Mouse (Mus musculus) regulatory T cell (primary cell): ENCODE measurements at regions not wholly inside any gene's neighbourhood (a gene's known extent, or its start where the extent isn't known, plus 50 kb on each side); places are given as distances from the start of the nearest gene placed in this dataset.
"Not testable (repeated sequence)": the region's sequence is repeated elsewhere in the genome, so short reads cannot be mapped to it uniquely, and the experiment has no call there.

Source experiments
- in situ Hi-C: fragments of 300-600 bp; cut with MboI, MseI; formaldehyde crosslinking; loops from one replicate; pipeline ENCODE4 v1.15.1; 2025; ENCODE audit warnings: high pct_unique_total_duplicates

DNA sequence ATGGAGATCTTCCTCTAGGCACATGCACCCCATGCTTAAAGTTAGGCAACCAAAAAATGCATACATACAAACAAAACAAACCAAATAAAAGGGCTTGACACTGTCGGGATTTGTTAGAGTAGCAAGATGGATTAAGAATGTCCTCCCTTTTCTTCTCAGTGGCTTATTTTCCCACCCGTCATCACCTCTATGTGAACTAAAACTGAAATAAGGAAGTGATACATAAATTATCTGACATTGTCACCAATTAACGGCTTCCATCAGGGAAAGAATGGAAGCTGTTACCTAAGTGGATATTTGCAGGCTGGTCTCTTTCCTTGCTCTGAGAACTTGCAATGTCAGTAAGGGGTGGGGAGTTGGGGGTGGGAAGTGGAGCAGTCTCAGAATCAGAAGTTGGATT, 541.5 kb downstream of the Diaph3 start:
- in situ Hi-C loops, result no loop called here

DNA sequence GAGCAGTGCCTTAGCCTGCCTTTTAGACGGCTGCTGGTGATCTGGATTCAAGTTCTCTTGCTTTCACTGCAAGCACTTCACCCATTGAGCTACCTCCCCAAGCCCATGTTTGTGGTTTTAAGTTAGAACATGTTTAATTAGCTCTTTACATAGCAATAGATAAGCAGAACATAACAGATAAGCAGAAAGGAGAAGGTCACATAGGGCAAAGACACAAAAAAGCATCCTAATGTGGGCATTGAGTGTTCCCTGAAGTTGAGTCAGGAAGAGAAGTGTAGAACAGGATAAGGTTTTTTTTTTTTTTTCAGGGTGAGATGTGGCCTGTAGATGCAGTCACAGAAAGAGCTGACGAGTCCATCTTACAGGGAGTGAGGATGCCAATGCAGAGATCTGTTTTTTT, 552.5 kb downstream of the Diaph3 start:
- in situ Hi-C loops, result no loop called here

DNA sequence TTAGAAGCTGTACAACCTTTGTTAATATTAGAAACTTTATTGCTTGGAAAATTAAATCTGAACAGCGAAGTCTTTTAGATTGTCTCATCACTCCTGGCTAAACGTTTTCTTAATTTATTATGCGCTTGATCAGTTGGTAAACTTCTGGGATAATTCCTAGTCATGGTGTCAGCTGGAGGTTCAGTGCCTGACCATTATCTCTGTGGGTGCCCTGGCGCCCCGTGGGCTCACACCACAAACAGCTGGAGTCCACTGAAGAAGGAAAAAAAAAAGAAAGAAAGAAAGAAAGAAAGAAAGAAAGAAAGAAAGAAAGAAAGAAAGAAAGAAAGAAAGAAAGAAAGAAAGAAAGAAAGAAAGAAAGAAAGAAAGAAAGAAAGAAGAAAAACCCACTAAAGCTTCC, 555.1 kb downstream of the Diaph3 start:
- in situ Hi-C loops, result not testable (repeated sequence)

DNA sequence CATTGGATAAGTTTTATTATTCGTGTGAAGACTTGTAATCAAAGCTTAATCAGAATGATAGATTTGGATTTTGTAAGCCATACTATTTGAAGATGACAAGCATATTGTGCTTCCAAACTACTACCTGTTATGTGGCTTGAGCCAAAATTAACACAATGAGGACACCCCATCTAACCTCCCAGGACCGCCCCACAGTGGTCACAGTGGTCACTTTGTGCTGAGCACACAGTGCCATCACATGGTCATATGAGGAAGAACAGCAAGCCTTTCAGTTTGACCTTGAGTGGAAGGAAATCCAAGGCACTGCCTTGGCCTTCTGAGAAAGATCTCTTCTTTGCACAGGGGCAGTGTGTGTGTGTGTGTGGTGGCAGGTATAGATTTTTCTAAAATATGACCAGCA, 578.3 kb downstream of the Diaph3 start:
- in situ Hi-C loops, result no loop called here

DNA sequence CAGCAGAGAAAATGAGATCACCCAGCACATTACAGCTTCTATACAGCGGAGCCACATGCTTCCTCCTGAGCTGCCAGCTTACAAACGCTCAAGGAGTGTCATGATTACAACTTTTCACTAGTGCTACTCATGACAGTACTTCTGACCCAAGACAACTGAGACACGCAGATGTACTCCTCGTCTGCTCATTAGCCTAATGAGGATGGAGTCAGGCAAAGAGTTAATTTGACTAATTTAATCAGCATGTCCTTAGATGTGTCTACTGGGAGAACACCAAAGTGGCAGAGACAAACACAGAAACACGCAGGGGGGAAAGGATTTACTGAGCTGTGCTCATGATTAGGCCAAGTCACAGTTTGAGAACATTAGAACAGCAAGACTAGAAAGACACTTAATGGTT, 603.0 kb downstream of the Diaph3 start:
- in situ Hi-C loops, result no loop called here

DNA sequence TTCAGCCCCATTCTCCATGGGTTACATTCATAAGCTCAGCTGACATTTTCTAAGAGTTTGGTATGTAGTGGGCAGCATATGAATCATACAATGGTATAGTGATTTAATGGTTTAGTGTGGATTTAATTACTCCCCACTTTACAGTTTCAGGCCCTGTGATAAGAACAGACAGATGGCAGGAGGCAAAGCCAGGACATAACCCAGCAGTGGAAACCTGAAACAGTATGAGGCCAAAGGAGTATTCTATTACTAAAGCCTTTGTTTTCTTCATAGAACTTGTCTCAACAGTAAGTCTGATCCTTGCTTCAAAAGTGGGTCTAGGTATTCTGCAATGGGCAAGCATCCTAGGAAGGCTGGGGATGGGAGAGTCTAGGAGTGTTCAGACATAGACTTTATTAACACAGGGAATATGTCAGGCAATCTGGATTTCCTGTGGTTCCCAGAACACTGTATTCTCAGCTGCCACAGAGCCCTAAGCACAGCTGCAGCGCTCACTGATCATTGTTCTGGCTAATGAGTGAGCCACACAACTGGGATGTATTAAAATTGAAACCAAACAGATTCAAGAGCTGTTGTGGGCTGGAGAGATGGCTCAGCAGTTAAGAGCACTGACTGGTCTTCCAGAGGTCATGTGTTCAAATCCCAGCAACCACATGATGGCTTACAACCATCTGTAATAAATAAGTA, 604.6 kb downstream of the Diaph3 start:
- in situ Hi-C loops, result no loop called here

DNA sequence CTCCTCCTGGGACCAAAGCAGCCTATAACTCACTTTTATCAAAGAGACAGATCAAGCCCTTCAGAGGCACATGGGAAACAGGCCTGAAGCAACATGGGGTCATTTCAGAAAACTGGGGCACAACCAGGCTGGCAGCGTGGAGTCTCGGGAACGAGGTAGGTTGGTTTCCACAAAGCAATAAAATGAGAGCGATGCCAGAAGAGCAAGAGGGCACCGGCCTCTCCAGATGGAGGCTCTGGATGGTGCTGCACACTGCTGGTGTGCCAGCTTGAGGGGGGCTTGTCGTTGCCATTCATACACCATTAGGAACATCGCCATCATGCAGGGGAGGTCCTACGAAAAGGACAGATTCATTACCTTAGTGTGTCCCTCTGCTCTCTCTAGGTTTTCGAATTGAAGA, 630.6 kb downstream of the Diaph3 start:
- in situ Hi-C loops, result no loop called here

DNA sequence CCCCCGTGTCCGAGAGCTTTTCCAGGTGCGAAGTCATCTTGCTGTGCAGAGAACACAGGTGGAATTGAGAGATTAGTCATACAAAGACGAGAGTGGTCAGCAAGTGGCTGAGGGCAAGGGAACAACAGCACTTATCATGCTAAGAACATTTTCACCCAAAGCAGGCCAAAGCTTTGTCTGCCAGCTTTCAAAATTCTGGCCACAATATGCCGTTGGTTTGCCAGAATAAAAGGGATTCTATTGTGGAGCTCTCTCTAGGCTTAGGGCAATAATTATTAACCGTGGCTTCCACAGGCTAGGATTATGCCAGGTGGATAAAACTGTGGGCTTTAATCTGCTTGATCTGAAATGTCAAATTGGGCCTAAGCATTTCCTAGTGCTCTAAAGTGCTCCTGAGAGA, 631.3 kb downstream of the Diaph3 start:
- in situ Hi-C loops, result no loop called here

DNA sequence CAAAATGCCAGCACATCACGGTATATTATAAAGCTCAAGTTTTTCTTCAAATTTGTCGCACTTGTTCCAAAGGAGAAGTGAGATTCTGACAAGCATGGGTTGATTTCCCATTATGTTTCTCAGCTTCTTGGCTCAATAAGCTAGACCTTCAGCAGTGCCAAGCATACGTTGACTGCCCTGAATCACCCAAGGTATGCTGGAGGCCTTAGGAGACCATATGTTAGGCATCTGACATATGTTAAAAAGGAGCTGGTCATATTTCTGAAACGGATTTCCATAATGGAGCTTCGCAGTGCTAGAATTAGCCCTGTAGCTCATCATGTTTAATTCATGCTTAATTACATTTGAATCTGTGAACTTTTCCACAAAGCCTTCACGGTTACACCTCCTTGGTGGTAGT, 634.7 kb downstream of the Diaph3 start:
- in situ Hi-C loops, result no loop called here

DNA sequence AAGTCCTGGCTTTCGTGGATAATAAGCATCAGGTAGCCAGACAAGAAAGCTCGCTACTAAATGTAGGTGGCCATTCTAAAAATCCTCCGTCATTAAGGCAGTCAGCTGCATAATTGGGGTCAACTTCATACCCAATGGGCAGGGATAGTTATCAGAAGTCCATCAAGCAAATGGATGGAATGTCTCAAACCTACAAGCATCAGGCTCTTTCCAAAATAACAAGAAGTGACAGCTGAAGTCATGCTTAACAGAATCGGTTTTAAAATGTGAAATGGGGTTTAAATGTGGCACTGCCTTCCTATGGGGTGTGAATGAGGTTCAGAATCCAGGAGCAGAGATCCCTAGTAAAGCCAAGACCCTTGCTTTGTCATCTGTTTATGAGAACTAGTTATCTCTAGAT, 650.2 kb downstream of the Diaph3 start:
- in situ Hi-C loops, result no loop called here

DNA sequence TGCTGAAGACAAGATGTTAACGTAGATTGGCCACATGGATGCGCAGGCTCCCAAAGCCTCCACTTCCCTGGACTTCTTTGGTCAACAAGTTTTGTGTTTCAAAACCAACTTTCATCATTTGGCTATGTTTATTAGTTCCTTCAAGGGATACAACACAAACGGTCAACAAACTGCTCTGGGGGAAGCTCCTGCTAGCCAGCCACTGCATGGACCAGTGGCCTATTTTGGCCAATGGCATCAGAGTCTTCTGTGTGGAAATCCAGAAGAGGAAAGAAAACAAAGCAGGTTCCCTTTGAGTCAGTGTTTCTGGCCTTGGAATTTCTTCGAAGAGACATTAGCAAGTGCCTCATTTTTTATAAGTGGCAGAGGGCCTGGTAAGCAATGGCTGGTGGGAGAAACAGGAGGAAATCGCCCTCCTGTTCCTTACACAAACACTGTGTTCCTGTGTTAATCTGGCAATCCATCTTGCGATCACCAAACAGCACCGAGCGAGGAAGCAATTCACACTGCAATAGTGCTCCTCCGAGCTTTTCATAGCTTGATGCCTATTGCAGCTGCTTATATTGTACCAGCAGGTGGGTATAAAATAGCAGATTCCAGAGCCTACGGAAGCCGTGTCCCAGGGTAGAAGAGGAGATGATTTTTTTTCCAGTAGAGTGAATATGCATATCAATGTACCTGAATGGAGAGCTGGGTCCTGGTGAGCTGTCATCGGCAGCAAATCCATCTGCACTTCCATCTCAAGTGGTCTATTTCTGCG, 651.0 kb downstream of the Diaph3 start:
- in situ Hi-C loops, result no loop called here

DNA sequence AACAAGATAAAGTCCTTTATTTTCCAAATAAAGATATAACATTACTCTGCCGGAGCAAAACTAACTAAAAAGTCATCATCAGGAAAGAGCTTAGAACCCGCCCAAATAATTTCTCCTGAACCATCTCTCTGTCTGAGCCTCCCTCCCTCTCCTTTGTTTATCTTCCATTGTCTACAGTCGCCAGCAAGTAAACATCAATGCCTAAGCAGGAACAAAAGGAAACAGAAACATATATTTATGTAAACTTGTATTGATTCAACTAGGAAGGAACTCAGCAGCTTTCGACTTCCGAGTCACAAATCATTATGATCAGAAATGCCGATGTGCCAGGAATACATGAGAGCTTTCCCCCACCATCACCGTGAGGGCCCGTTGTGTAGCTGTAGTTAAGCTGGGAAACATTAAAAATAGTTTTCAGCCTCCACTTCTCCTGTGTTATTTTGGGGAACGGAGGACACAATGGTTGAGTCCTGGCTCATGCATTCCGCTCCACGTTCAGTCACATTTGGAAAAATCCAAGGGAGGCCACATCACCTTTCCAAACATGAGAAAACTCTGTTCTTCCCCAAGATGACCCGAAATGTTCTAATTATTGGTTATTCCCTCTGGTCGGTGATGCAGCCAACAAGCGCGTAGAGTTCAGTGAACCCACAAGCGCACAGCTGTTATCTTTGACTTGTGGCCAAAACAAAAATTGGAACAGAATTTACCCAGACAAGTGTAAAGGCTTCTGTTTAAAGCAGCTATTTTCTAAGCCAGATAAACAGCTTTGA, 651.8 kb downstream of the Diaph3 start:
- in situ Hi-C loops, result no loop called here

DNA sequence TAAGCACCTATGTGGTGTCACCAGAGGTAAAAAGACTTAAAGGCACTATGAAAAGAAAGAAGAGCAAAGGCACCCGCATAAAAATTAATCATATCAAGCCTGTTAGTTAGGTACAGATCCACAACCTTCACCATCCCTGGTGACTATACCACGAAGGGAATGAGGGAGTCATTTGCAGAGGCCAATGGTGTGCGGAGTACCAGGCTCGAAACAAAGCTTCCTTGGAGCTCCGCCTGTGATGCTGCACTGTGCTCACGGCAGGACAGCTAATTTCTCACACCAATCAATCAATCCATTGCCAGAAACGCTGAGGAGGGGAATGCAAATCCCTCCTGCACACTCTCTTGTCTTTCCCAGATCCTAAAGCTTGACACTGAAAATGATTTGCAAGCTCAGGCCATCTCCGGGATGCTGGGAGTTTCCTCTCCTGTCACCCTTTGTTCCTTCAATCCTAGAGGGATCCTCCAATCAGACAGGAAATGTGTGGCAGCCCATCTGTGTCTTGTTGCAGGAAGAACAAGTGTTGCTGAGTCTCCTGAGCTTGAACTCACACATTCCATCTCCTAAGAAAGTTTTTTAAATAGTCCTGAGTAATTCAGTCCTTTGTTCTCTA, 653.6 kb downstream of the Diaph3 start:
- in situ Hi-C loops, result no loop called here

DNA sequence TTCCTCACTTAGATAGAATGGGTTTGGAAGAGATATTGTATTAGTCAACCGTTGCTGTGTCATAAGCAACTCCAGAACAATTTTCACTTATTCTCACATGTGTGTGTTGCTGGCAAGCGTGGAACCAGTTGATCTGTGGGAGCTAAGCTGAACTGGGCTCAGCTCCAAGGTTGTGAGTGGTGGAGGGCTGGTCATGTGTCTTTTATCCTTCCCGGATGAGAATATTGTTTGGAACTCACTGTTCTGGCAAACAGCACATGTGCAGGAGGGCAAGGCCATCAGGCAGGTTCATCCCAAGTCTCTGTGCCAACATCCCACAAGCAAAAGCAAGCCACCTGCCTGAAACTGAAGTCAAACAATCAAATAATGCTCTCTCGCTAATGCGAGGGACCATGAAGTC, 656.8 kb downstream of the Diaph3 start:
- in situ Hi-C loops, result no loop called here

DNA sequence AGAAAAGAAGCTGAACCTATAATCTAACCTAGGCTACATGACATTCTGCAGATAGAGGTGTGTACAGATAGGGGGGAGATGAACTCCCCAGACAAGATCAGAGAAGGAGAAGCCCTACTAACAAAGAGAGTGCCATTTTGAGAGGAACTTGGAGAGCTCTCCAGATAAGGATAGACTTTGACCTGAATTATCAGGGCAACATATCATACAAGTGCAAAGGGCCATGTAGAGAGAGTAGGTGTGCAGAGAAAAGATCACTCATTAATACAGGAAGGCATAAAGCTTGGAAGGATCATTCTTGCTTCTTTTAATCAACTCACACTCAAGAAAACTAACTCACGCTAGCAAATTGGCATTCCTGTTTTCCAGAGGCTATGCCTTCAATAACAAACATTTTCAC, 667.4 kb downstream of the Diaph3 start:
- in situ Hi-C loops, result no loop called here

DNA sequence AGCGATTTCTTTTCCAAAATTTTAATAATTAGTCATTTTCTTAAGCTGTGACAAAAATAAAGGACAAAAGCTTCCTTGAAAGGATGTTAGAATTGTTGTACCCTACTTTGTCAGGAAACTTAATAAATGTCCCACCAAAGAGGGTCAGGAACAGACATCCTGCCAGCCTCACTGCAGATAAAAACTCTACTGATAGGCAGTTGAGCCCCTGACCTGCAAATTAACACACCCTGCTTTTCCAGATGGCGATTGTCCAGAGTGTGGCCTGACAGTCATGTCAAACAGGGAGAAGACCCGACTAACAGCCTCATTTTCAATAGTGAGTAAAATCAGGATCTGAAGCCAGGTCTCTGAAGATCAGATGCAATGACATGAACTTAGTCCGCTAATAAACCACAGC, 670.6 kb downstream of the Diaph3 start:
- in situ Hi-C loops, result no loop called here

DNA sequence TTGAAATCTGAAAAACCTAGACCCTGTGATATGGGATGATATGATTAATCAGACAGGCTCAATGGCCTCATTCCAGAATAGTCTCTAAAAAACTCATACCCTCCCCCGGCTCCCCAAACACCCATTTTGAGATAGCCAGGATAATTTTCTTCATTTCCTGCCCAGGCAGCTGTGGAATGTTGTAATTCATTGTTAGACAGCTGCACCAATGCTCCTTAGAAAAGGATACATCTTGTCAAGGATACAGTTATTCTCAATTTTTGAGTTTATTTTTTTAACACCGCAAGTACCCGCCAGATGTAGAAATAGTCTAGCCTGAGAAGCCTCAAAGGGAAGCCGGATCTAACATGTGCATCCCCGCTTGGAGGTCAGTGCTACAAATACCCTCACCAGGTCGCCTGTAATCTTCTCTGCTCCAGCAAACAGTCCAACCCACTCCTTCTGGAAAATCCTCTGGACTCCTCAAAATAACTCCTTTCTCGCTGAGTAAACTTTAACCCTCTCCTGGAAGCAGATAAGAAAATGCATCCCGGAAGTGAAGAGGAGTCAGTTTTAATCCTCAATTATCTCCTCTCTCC, 673.1 kb downstream of the Diaph3 start:
- in situ Hi-C loops, result no loop called here

DNA sequence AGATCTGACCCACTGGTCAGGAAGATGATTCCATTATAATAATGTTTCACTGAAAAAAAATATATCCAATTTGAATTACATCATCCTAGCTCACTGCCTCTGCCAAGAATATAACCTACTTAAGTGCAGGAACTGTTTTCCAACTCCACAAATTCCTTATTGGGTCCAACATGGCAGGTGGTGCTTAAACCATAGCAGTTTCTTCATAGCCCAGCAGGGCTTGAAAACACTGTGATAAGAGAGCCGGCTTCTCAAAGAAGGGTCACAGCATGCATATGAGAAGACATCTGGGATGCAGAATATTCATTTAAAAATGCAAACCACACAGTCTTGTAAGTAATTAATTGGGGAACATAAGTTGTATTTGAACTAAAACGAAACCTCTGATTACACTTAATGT, 677.6 kb downstream of the Diaph3 start:
- in situ Hi-C loops, result no loop called here

DNA sequence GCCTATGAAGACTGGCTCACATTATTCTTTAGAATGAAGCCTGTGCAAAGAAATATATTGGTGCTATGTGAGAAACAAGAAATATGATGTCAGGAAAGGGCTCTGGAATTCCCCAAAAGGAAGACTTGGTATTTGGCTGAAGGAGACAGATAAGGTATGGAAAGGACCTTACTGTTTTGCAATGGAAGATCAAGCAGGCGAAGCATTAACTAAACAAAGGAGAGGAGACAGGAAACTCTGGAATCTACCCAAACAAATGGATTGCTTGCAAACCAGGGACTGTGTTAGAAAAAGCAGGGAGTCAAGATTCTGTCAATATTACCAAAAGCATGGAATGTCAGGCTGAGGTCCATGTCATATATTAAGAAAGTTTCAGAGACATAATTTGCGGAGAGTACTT, 687.9 kb downstream of the Diaph3 start:
- in situ Hi-C loops, result no loop called here

DNA sequence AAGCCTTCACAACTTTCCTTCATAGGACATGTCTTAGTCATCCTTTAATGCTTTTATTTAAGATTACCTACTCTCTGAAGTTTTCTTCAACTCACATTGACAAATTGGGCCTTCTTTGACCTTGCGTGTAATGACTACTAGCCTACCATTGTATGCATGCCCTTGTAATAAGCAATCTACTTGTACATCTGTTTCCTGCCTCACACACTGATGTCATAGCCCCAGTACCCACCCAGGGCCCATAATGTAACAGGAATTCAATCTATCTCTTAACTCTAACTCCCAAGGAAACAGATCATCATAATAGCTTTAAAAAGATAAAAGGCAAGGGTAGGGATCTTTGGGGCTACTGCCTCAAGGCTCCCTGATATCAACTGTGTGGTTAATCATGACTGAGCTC, 690.4 kb downstream of the Diaph3 start:
- in situ Hi-C loops, result no loop called here

DNA sequence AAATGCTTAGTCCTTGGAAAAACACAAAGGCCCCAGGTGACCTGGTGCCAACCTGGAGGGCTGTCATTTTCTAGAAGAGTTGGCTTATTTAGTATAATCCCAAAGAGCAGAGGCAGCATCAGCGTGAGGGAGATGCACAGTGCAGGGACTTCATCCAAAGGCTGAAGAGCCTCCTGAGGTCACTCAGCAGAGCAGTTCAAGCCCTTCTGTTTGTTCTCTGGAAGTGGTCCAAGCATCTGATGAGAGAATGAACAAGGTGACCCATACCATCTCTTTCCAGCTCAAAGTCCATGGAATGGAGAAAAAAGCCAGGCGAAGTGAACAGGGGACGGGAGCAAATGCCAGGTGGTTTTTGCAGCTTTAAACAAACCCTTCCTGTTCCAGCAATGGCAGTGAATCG, 695.9 kb downstream of the Diaph3 start:
- in situ Hi-C loops, result no loop called here
